In the genomic region with DNA sequence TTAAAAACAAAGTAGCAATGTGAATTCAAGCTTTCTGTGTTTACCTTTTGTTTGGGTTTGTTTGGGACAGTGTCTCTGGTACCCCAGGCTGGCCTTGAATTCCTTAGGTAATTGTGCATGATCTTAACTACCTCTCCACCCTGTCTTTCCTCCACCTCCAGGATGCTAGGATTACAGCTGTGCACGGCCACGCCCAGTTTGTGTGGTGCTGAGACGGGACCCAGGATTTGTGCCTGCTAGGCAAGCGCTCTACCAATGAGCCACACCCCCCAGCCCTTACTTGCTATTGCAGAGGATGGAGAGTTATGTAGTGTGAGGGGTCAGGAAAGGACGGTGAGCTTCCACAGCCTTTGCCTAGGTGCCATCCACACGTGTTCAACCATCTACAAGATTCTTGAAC, we compare ENCODE assay signal across 28 mouse cellular contexts. TPM values are rescaled to one million over a fixed set of nuclear protein-coding genes. Genes with fewer than 3 reads are reported as not detected.
DNase-seq lines count a peak whose midpoint lies in the region; ATAC-seq and TF ChIP-seq lines count a peak whose summit lies in the region.
"Had no signal": no experiment of that assay in that cellular context is flagged by ENCODE, and none has a peak within 500 bp of the region (broad histone marks: within the 10 kb centered on the region; RNA-seq: fewer than 3 reads in every experiment).

No protein-coding gene starts in this region.

- H3K4me3 ChIP-seq in embryonic facial prominence, embryonic 14.5 days (ENCODE audit: low read depth, low read length): no peak overlapping the region
- H3K4me3 ChIP-seq in embryonic facial prominence, embryonic 10.5 days: no peak overlapping the region
- no peak overlapping the region for H3K4me3 ChIP-seq in heart, adult 2 months
- H3K4me3 ChIP-seq: embryonic facial prominence, embryonic 13.5 days; forebrain, embryonic 13.5 days; forebrain, embryonic 15.5 days had no signal

- DNase-seq in embryonic facial prominence, embryonic 14.5 days (ENCODE audit: low spot score): no peak
- no peak for DNase-seq in embryonic facial prominence, embryonic 10.5 days (ENCODE audit: low spot score)
- DNase-seq in heart, adult 11 months: peak; percentile 86
- DNase-seq in heart, adult 2 months: no peak
- DNase-seq in ES-CJ7 (ENCODE audit: low read depth, low spot score) (peak; percentile 27), ZHBTc4 (ENCODE audit: low read depth, low spot score) (peak; percentile 39)
- DNase-seq in urinary bladder, postnatal 25 days (ENCODE audit: low spot score): no peak
- DNase-seq in kidney, postnatal 14 days: no peak
- DNase-seq: adrenal gland, adult 8-10 months; adrenal gland, postnatal 14 days; adrenal gland, postnatal 36 days; B cell, adult 2 months; cerebellum, adult 11-12 months; cerebellum, adult 2 months; cerebellum, adult 9-10 months; cerebellum, postnatal 10 days; cerebellum, postnatal 25 days; forebrain, postnatal 0 days had no signal

- peak; percentile 55; the same call in 1 of the 2 replicates for ATAC-seq in embryonic facial prominence, embryonic 14.5 days (ENCODE audit: low read depth)
- ATAC-seq: CD4-positive, CD25-positive, alpha-beta regulatory T cell, adult 4 months; forebrain, embryonic 13.5 days; forebrain, embryonic 15.5 days; forebrain, postnatal 0 days had no signal

- peaks cover 7% of the 10 kb centered on the region; the same call in 1 of the 2 replicates for H3K4me1 ChIP-seq in embryonic facial prominence, embryonic 14.5 days (ENCODE audit: control insufficient read depth, insufficient read depth, low read length)
- 0 out of 2 replicates have a peak, but pooled peaks cover 5% of the 10 kb centered on the region for H3K4me1 ChIP-seq in embryonic facial prominence, embryonic 10.5 days
- peaks cover 34% of the 10 kb centered on the region for H3K4me1 ChIP-seq in heart, adult 2 months (ENCODE audit: control insufficient read depth, insufficient read depth, low read length)

- H3K79me2 ChIP-seq in heart, adult 2 months (replicated peaks; ENCODE audit: control insufficient read depth, insufficient read depth, low read length): no peaks in the 10 kb centered on the region

- WGBS in embryonic facial prominence, embryonic 14.5 days: 76% methylated on average over 6 of the region's 6 CpGs
- WGBS in embryonic facial prominence, embryonic 10.5 days: 78% methylated on average over 6 of the region's 6 CpGs
- 85% methylated on average over 6 of the region's 6 CpGs for WGBS in heart, adult 2 months

- no peak for TF ChIP-seq EP300 in heart, adult 2 months (IDR thresholded peaks at IDR 0.05; ENCODE audit: insufficient read depth, low read depth, low read length)

- no peaks in the 10 kb centered on the region for H3K9me3 ChIP-seq in embryonic facial prominence, embryonic 14.5 days (ENCODE audit: control insufficient read depth, low read length)
- no peaks in the 10 kb centered on the region for H3K9me3 ChIP-seq in embryonic facial prominence, embryonic 10.5 days
- H3K9me3 ChIP-seq: embryonic facial prominence, embryonic 13.5 days; forebrain, embryonic 13.5 days; forebrain, embryonic 15.5 days had no signal

- H3K36me3 ChIP-seq in embryonic facial prominence, embryonic 14.5 days (ENCODE audit: control insufficient read depth, insufficient read depth, low read length): no peaks in the 10 kb centered on the region
- H3K36me3 ChIP-seq in embryonic facial prominence, embryonic 10.5 days (replicated peaks): no peaks in the 10 kb centered on the region
- peaks cover 7% of the 10 kb centered on the region for H3K36me3 ChIP-seq in heart, adult 2 months (ENCODE audit: control insufficient read depth, insufficient read depth, low read length)
- H3K36me3 ChIP-seq: embryonic facial prominence, embryonic 13.5 days; forebrain, embryonic 15.5 days had no signal

- no peak overlapping the region for H3K9ac ChIP-seq in embryonic facial prominence, embryonic 14.5 days (ENCODE audit: low read depth, low read length)
- H3K9ac ChIP-seq in heart, adult 2 months (ENCODE audit: low read depth, low read length): no peak overlapping the region
- H3K9ac ChIP-seq: embryonic facial prominence, embryonic 13.5 days; forebrain, embryonic 13.5 days; forebrain, embryonic 15.5 days; forebrain, postnatal 0 days had no signal

- H3K27ac ChIP-seq in embryonic facial prominence, embryonic 14.5 days (replicated peaks; ENCODE audit: low read depth, low read length): no peak overlapping the region
- no peak overlapping the region for H3K27ac ChIP-seq in embryonic facial prominence, embryonic 10.5 days (replicated peaks)
- no peak overlapping the region for H3K27ac ChIP-seq in heart, adult 2 months
- H3K27ac ChIP-seq: embryonic facial prominence, embryonic 13.5 days; forebrain, embryonic 13.5 days; forebrain, embryonic 15.5 days had no signal

- H3K27me3 ChIP-seq in embryonic facial prominence, embryonic 14.5 days (replicated peaks; ENCODE audit: control insufficient read depth, insufficient read depth, low read length): no peaks in the 10 kb centered on the region
- no peaks in the 10 kb centered on the region for H3K27me3 ChIP-seq in embryonic facial prominence, embryonic 10.5 days (replicated peaks; ENCODE audit: low read depth, poor library complexity, severe bottlenecking)
- no peaks in the 10 kb centered on the region for H3K27me3 ChIP-seq in heart, adult 2 months (ENCODE audit: control insufficient read depth, insufficient read depth, low read length)
- H3K27me3 ChIP-seq: CH12.LX; embryonic facial prominence, embryonic 13.5 days; forebrain, embryonic 13.5 days; forebrain, embryonic 15.5 days had no signal

- intact Hi-C loops in heart, adult 2 months (cut with DNase I): loop anchor here (10.0 kb wide), 1 partner anchor 364 kb away; a partner anchor contains a TSS

- H3K4me2 ChIP-seq in embryonic facial prominence, embryonic 14.5 days (ENCODE audit: low read depth, low read length): no peak overlapping the region
- H3K4me2 ChIP-seq: embryonic facial prominence, embryonic 13.5 days; forebrain, embryonic 13.5 days; forebrain, embryonic 15.5 days had no signal

- TF ChIP-seq CTCF in heart, adult 2 months (IDR thresholded peaks at IDR 0.05): no peak

- TF ChIP-seq POLR2A in heart, adult 2 months (IDR thresholded peaks at IDR 0.05; ENCODE audit: insufficient read depth, low read depth, low read length): no peak

RNA-seq across cellular contexts. Expression of a gene that starts 31.1 kb away (rescaled TPM):
- 0.08 TPM in 1 of 2 replicates, not detected in the other for polyA plus RNA-seq in embryonic facial prominence, embryonic 14.5 days (2014; fragmentation: Nextera tagmentation; extraction: Ambion mirVana)
- polyA plus RNA-seq in embryonic facial prominence, embryonic 10.5 days (2016; fragmentation: Nextera tagmentation; extraction: Ambion mirVana): not detected in 2 replicates
- total RNA-seq in heart, adult 2 months (2021): not detected
- polyA plus RNA-seq in heart, adult 2 months (2012; rRNA removed): 0.02 and 0.12 TPM in 2 replicates
- total RNA-seq: adrenal gland, adult 18-20 months; adrenal gland, adult 8-10 months; adrenal gland, postnatal 36 days; CH12.LX; ES-E14; forebrain, postnatal 0 days; MEL had no signal
- polyA plus RNA-seq: CD4-positive, CD25-positive, alpha-beta regulatory T cell, adult 4 months; cerebellum, adult 2 months; embryonic facial prominence, embryonic 11.5 days; embryonic facial prominence, embryonic 13.5 days; forebrain, embryonic 11.5 days; forebrain, embryonic 13.5 days; forebrain, embryonic 15.5 days; forebrain, postnatal 0 days had no signal

Comparison
In these comparisons a context has a peak if more than half of its experiments do, and no peak if none do; other contexts are left out.
1. DNase-seq: peak in heart, adult 11 months (single experiment), ES-CJ7 (single experiment) and ZHBTc4 (single experiment); none in embryonic facial prominence, embryonic 14.5 days (single experiment), embryonic facial prominence, embryonic 10.5 days (single experiment), heart, adult 2 months (0 of 2), urinary bladder, postnatal 25 days (single experiment) and kidney, postnatal 14 days (single experiment).